Mouse (Mus musculus) olfactory bulb, adult 2 months (tissue): ENCODE measurements around the gene Sh3bp5.

Source experiments
- CTCF ChIP-seq: fragments of 200-500 bp; IDR thresholded peaks from 2 replicates; pipeline ENCODE4 v1.5.1; 2012; ENCODE audit warnings: low read depth, mild to moderate bottlenecking, low read length, moderate library complexity; ENCODE audit not compliant: insufficient read depth
- POLR2A ChIP-seq: fragments of 200-500 bp; IDR thresholded peaks from 2 replicates; pipeline ENCODE4 v1.6.1; 2012; ENCODE audit warnings: mild to moderate bottlenecking, low read depth, low read length, moderate library complexity; ENCODE audit not compliant: insufficient read depth

- TF ChIP-seq POLR2A (no peak), CTCF (no peak)
Measured at GRCm38 (mm10) chr14:31432424-31432823, 3.5 kb downstream of the Sh3bp5 start.
